Mouse (Mus musculus) neural tube, embryonic 15.5 days (tissue): ENCODE measurements around the gene Ms4a6c. TPM values are rescaled to one million over a fixed set of nuclear protein-coding genes. Genes with fewer than 3 reads are reported as not detected.
"Not testable (repeated sequence)": the region's sequence is repeated elsewhere in the genome, so short reads cannot be mapped to it uniquely, and the experiment has no call there.

Experiments
- ATAC-seq: fragments of 200-750 bp; cut with Nextera tagmentation; 2 replicates; pipeline ENCODE4 v1.8.0; 2017; ENCODE audit warnings: mild to moderate bottlenecking, moderate TSS enrichment, moderate library complexity; ENCODE audit not compliant: low FRiP score
- H3K27ac ChIP-seq: fragments of 300-500 bp; sonication (generic); replicated peaks from 2 replicates; pipeline ENCODE4 v1.5.1; 2015; ENCODE audit warnings: mild to moderate bottlenecking, inconsistent platforms
- H3K27me3 ChIP-seq: fragments of 300-500 bp; sonication (generic); replicated peaks from 2 replicates; pipeline ENCODE4 v1.6.1; 2015; ENCODE audit warnings: inconsistent platforms
- H3K36me3 ChIP-seq: fragments of 300-500 bp; sonication (generic); 2 replicates; pipeline ENCODE4 v1.6.1; 2015; ENCODE audit warnings: inconsistent platforms
- H3K4me1 ChIP-seq: fragments of 300-500 bp; sonication (generic); 2 replicates; pipeline ENCODE4 v1.6.1; 2015; ENCODE audit warnings: inconsistent platforms
- H3K4me2 ChIP-seq: fragments of 300-500 bp; sonication (generic); 2 replicates; pipeline ENCODE4 v1.6.1; 2015; ENCODE audit warnings: inconsistent platforms, mild to moderate bottlenecking, moderate library complexity
- H3K4me3 ChIP-seq: fragments of 300-500 bp; sonication (generic); replicated peaks from 2 replicates; pipeline ENCODE4 v1.5.1; 2015; ENCODE audit warnings: mild to moderate bottlenecking, inconsistent platforms
- H3K9ac ChIP-seq: fragments of 300-500 bp; sonication (generic); replicated peaks from 2 replicates; pipeline ENCODE4 v1.6.1; 2015; ENCODE audit warnings: mild to moderate bottlenecking, inconsistent platforms
- H3K9me3 ChIP-seq: fragments of 300-500 bp; sonication (generic); replicated peaks from 2 replicates; pipeline ENCODE4 v1.6.1; 2016; ENCODE audit warnings: inconsistent platforms
- WGBS: fragments of 180-500 bp; shearing (Covaris S2); methylation state at CpG from one replicate; pipeline ENCODE4 v1.1.7; 2015; ENCODE audit warnings: mixed read lengths; 5-methylcytosine and 5-hydroxymethylcytosine counted together
- polyA plus RNA-seq: library from polyadenylated mRNA; unstranded; fragments of >200 nt; fragmentation: Nextera tagmentation; extraction: Ambion mirVana; gene quantifications from 2 replicates; pipeline ENCODE4 v1.2.1, GENCODE M21; 2015

Ms4a6c gene
- polyA plus RNA-seq, 1 experiment from 2014 or later, result 3.1 TPM

GRCm38 (mm10) chr19:11504857-11505256 lies 35.7 kb downstream of the Ms4a6c start:
- H3K9ac ChIP-seq, result no peak overlapping the region
- H3K36me3 ChIP-seq, result no peaks in the 10 kb centered on the region
- 95% methylated on average over 1 of the region's 1 CpGs for WGBS
- ATAC-seq, result no peak
- no peaks in the 10 kb centered on the region for H3K4me1 ChIP-seq
- no peaks in the 10 kb centered on the region for H3K9me3 ChIP-seq
- H3K27me3 ChIP-seq, result no peaks in the 10 kb centered on the region
- no peak overlapping the region for H3K4me2 ChIP-seq
- H3K27ac ChIP-seq, result no peak overlapping the region
- H3K4me3 ChIP-seq, result no peak overlapping the region

DNA sequence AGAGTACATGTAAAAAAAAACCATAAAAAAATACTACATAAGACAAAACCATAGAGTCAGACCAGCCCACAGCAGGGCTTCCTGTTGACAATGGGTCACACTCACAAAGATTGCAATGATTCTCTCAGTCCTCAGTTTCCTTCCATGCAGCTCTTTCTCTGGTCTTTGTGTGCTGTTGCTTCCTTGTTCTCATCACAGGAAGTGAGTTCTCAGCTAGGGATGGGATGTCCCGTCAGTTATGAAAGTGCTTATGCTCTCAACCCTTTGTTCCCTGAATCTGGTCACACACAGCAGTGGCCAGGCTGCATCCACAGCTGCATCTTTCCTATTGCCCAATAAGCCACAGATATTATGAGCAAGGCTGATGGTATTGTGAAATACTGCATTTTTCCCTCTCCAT lies 44.3 kb downstream of the Ms4a6c start:
- Histone ChIP-seq H3K27me3 (no peaks in the 10 kb centered on the region), H3K36me3 (no peaks in the 10 kb centered on the region), H3K4me1 (no peaks in the 10 kb centered on the region), H3K9me3 (no peaks in the 10 kb centered on the region), H3K9ac (no peak overlapping the region), H3K4me2 (no peak overlapping the region), H3K4me3 (no peak overlapping the region), H3K27ac (no peak overlapping the region)
- ATAC-seq, result no peak
- 88% methylated on average over 1 of the region's 1 CpGs for WGBS

- H3K36me3 ChIP-seq, result no peaks in the 10 kb centered on the region
Observed at GRCm38 (mm10) chr19:11516246-11516645, 47.1 kb downstream of the Ms4a6c start, which contains the start of gene Ms4a6b. Gene Ms4a6b (plus strand): TSS chr19:11516512.

GRCm38 (mm10) chr19:11516845-11517244 lies 47.7 kb downstream of the Ms4a6c start:
- Histone ChIP-seq H3K4me1 (no peaks in the 10 kb centered on the region), H3K9ac (no peak overlapping the region), H3K27ac (no peak overlapping the region), H3K36me3 (no peaks in the 10 kb centered on the region), H3K27me3 (no peaks in the 10 kb centered on the region), H3K9me3 (no peaks in the 10 kb centered on the region), H3K4me3 (no peak overlapping the region), H3K4me2 (no peak overlapping the region)
- WGBS, result 80% methylated on average over 4 of the region's 4 CpGs
- ATAC-seq, result no peak

More at GRCm38 (mm10) chr19:11516246-11516645, 47.1 kb downstream of the Ms4a6c start, which contains the start of gene Ms4a6b:
- no peak within 1 kb of the TSS for H3K9ac ChIP-seq
- no peak within 1 kb of the TSS for H3K4me2 ChIP-seq
- H3K4me1 ChIP-seq, result no peaks in the 10 kb centered on the region
- no peak for ATAC-seq
- H3K9me3 ChIP-seq, result no peaks in the 10 kb centered on the region
- no peaks in the 10 kb centered on the region for H3K27me3 ChIP-seq
- no peak within 1 kb of the TSS for H3K27ac ChIP-seq
- no peak within 1 kb of the TSS for H3K4me3 ChIP-seq

- H3K4me3 ChIP-seq, H3K4me2 ChIP-seq, ATAC-seq, H3K9ac ChIP-seq, H3K27me3 ChIP-seq, H3K27ac ChIP-seq, H3K36me3 ChIP-seq, H3K4me1 ChIP-seq, H3K9me3 ChIP-seq: not testable (repeated sequence)
- 58% methylated on average over 1 of the region's 1 CpGs for WGBS
Observed at GRCm38 (mm10) chr19:11517373-11517772, 48.2 kb downstream of the Ms4a6c start.

DNA sequence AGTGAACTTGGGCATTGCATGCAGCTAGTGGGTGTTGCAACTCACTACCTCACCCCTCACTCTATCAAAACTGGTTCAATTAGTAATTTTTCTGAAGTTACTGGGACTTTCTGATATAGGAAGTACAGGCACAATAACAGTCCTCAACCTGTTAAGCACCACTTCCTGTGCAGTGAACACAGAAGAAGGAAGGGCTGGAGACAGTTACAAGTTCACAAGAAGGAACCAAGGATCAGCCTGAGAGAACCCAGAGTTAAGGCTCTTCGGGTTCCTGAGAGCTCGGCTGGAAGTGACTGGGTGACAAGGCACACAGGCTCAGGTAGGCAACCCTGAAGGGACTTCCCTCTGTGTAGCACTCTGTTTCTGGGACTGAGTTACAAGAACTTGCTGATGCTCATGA lies 49.2 kb downstream of the Ms4a6c start:
- WGBS, result 86% methylated on average over 2 of the region's 2 CpGs
- ATAC-seq, H3K4me3 ChIP-seq, H3K9me3 ChIP-seq, H3K4me2 ChIP-seq, H3K9ac ChIP-seq, H3K4me1 ChIP-seq, H3K27ac ChIP-seq, H3K36me3 ChIP-seq, H3K27me3 ChIP-seq: not testable (repeated sequence)

DNA sequence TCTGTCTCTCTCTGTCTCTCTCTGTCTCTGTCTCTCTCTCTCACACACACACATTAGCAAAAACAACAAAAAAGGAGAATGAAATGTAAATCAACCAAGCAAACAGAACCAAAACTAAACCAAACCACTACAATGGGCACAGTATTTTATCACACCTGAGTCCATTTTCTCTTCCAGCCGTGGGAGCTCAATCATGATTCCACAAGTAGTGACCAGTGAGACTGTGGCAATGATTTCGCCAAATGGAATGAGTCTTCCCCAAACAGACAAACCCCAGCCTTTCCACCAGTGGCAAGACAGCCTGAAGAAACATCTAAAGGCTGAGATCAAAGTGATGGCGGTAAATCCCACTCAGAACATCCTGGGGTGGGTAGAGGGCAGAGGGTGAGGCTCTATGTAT lies 51.0 kb downstream of the Ms4a6c start:
- no peak for ATAC-seq
- H3K27me3 ChIP-seq, result no peaks in the 10 kb centered on the region
- no peak overlapping the region for H3K4me2 ChIP-seq
- WGBS, result 93% methylated on average over 3 of the region's 3 CpGs
- no peaks in the 10 kb centered on the region for H3K4me1 ChIP-seq
- H3K4me3 ChIP-seq, result no peak overlapping the region
- H3K27ac ChIP-seq, result no peak overlapping the region
- H3K9ac ChIP-seq, result no peak overlapping the region
- H3K36me3 ChIP-seq, result no peaks in the 10 kb centered on the region
- H3K9me3 ChIP-seq, result no peaks in the 10 kb centered on the region

Other genes starting within 250 kb of the Ms4a6c start
- gene Ms4a12, start 236.9 kb upstream of the Ms4a6c start, polyA plus RNA-seq, result not detected in 2 replicates
- 0.05 TPM in 1 of 2 replicates, not detected in the other for gene Ms4a1, start 203.1 kb upstream of the Ms4a6c start, polyA plus RNA-seq
- gene Ms4a5, start 185.5 kb upstream of the Ms4a6c start, polyA plus RNA-seq, result not detected in 2 replicates
- 0.05 TPM in 1 of 2 replicates, not detected in the other for gene Ms4a14, start 154.9 kb upstream of the Ms4a6c start, polyA plus RNA-seq
- 3.8 and 4.2 TPM in 2 replicates for gene Ms4a7, start 133.2 kb upstream of the Ms4a6c start, polyA plus RNA-seq
- 3.3 and 4.2 TPM in 2 replicates for gene Ms4a4a, start 93.8 kb upstream of the Ms4a6c start, polyA plus RNA-seq
- 0.69 and 1.1 TPM in 2 replicates for gene Ms4a4c, start 64.6 kb upstream of the Ms4a6c start, polyA plus RNA-seq
- gene Ms4a4b, start 25.8 kb upstream of the Ms4a6c start, polyA plus RNA-seq, result 2.6 TPM in 1 of 2 replicates, not detected in the other
- 0.13 TPM in 1 of 2 replicates, not detected in the other for gene Gm8369, start 16.6 kb downstream of the Ms4a6c start, polyA plus RNA-seq
- 2.8 and 7.4 TPM in 2 replicates for gene Ms4a6b, start 47.1 kb downstream of the Ms4a6c start, polyA plus RNA-seq
- gene Ms4a4d, start 67.4 kb downstream of the Ms4a6c start, polyA plus RNA-seq, result 0.50 TPM in 1 of 2 replicates, not detected in the other
- gene Ms4a6d, start 135.5 kb downstream of the Ms4a6c start, polyA plus RNA-seq, result 2.3 and 3.1 TPM in 2 replicates
- 0.24 and 0.27 TPM in 2 replicates for gene Ms4a2, start 154.4 kb downstream of the Ms4a6c start, polyA plus RNA-seq
- 0.10 TPM in 1 of 2 replicates, not detected in the other for gene Ms4a3, start 171.5 kb downstream of the Ms4a6c start, polyA plus RNA-seq
- gene Oosp2, start 191.2 kb downstream of the Ms4a6c start, polyA plus RNA-seq, result not detected in 2 replicates
- not detected in 2 replicates for gene Oosp1, start 221.8 kb downstream of the Ms4a6c start, polyA plus RNA-seq
- not detected in 2 replicates for gene Oosp3, start 227.7 kb downstream of the Ms4a6c start, polyA plus RNA-seq